Mouse (Mus musculus) liver, adult 2 months (tissue): ENCODE measurements around the gene Cabp4.

Experiments
- CTCF ChIP-seq: fragments of 200-500 bp; IDR thresholded peaks from 2 replicates; pipeline ENCODE4 v1.5.1; 2011; ENCODE audit warnings: low read depth, low read length, control low read depth
- POLR2A ChIP-seq: fragments of 200-500 bp; IDR thresholded peaks from 2 replicates; pipeline ENCODE4 v1.6.1; 2011; ENCODE audit warnings: low read length, control low read depth; ENCODE audit not compliant: insufficient read depth; ENCODE audit errors: extremely low read depth

- TF ChIP-seq CTCF, result no peak
- no peak for TF ChIP-seq POLR2A
Observed at GRCm38 (mm10) chr19:4102626-4103025, 41.2 kb downstream of the Cabp4 start.
